Mouse (Mus musculus) kidney, embryonic 16.5 days (tissue): ENCODE results near the gene Olfr18. TPM values are rescaled to one million over a fixed set of nuclear protein-coding genes. Genes with fewer than 3 reads are reported as not detected.

Source experiments
- polyA plus RNA-seq: library from polyadenylated mRNA; unstranded; fragments of >200 nt; fragmentation: Nextera tagmentation; extraction: Ambion mirVana; gene quantifications from 2 replicates; pipeline ENCODE4 v1.2.1, GENCODE M21; 2015

The Olfr18 gene
- polyA plus RNA-seq, 1 experiment from 2014 or later, result not detected

Other genes with a start within 250 kb of the Olfr18 start
- not detected in 2 replicates for gene Olfr868, start 237.5 kb downstream of the Olfr18 start, polyA plus RNA-seq
- not detected in 2 replicates for gene Olfr869, start 207.1 kb downstream of the Olfr18 start, polyA plus RNA-seq
- gene Olfr870, start 162.0 kb downstream of the Olfr18 start, polyA plus RNA-seq, result not detected in 2 replicates
- gene Olfr871, start 123.9 kb downstream of the Olfr18 start, polyA plus RNA-seq, result not detected in 2 replicates
- not detected in 2 replicates for gene Olfr872, start 99.0 kb downstream of the Olfr18 start, polyA plus RNA-seq
- not detected in 2 replicates for gene Olfr39, start 53.7 kb downstream of the Olfr18 start, polyA plus RNA-seq
- gene Olfr873, start 37.6 kb downstream of the Olfr18 start, polyA plus RNA-seq, result not detected in 2 replicates
- 27.1 and 31.3 TPM in 2 replicates for gene Zfp560, start 49.1 kb upstream of the Olfr18 start, polyA plus RNA-seq
- 20.1 and 20.8 TPM in 2 replicates for gene Zfp26, start 124.1 kb upstream of the Olfr18 start, polyA plus RNA-seq
- gene Zfp426, start 156.7 kb upstream of the Olfr18 start, polyA plus RNA-seq, result 23.1 and 26.7 TPM in 2 replicates
- 98.3 and 108 TPM in 2 replicates for gene Zfp266, start 185.3 kb upstream of the Olfr18 start, polyA plus RNA-seq
- 17.5 and 18.3 TPM in 2 replicates for gene Zfp846, start 245.2 kb upstream of the Olfr18 start, polyA plus RNA-seq